21 mouse cellular contexts compared by ENCODE assay signal in genomic region chr2:118122291-118122690, GRCm38 (mm10).
"Had no signal": no experiment of that assay in that cellular context is flagged by ENCODE, and none has a peak within 500 bp of the region (broad histone marks: within the 10 kb centered on the region; RNA-seq: fewer than 3 reads in every experiment).

No protein-coding gene starts in this region.

- DNase-seq: kidney, adult 8-10 months; kidney, postnatal 10 days; kidney, postnatal 36 days; layer of hippocampus, postnatal 36 days; lung, adult 18-20 months; lung, postnatal 10 days; lung, postnatal 36 days; right cerebral cortex, adult 18-20 months; right cerebral cortex, postnatal 14 days; right cerebral cortex, postnatal 4 days; thymus, adult 18-20 months; thymus, postnatal 4 days had no signal

- H3K9me3 ChIP-seq: kidney, embryonic 15.5 days; lung, embryonic 15.5 days; midbrain, embryonic 12.5 days; midbrain, embryonic 15.5 days; neural tube, embryonic 12.5 days; neural tube, embryonic 15.5 days had no signal

- H3K27me3 ChIP-seq: kidney, embryonic 15.5 days; lung, embryonic 15.5 days; midbrain, embryonic 12.5 days; midbrain, embryonic 15.5 days; neural tube, embryonic 12.5 days; neural tube, embryonic 15.5 days had no signal

- H3K4me3 ChIP-seq: kidney, embryonic 15.5 days; left cerebral cortex, adult 2 months; lung, embryonic 15.5 days; midbrain, embryonic 12.5 days; midbrain, embryonic 15.5 days; neural tube, embryonic 12.5 days; neural tube, embryonic 15.5 days had no signal

- H3K36me3 ChIP-seq: midbrain, embryonic 15.5 days had no signal

- H3K4me1 ChIP-seq: neural tube, embryonic 12.5 days; neural tube, embryonic 15.5 days had no signal

- H3K27ac ChIP-seq: kidney, embryonic 15.5 days; left cerebral cortex, adult 2 months; liver, embryonic 14.5 days; lung, embryonic 15.5 days; midbrain, embryonic 12.5 days; midbrain, embryonic 15.5 days; neural tube, embryonic 12.5 days; neural tube, embryonic 15.5 days; stomach, postnatal 0 days had no signal
